Mouse (Mus musculus): ENCODE measurements at regions not wholly inside any gene's neighbourhood (a gene's known extent, or its start where the extent isn't known, plus 50 kb on each side); places are given as distances from the start of the nearest gene placed in this dataset.
"Not testable (repeated sequence)": the region's sequence is repeated elsewhere in the genome, so short reads cannot be mapped to it uniquely, and the experiment has no call there.

DNA sequence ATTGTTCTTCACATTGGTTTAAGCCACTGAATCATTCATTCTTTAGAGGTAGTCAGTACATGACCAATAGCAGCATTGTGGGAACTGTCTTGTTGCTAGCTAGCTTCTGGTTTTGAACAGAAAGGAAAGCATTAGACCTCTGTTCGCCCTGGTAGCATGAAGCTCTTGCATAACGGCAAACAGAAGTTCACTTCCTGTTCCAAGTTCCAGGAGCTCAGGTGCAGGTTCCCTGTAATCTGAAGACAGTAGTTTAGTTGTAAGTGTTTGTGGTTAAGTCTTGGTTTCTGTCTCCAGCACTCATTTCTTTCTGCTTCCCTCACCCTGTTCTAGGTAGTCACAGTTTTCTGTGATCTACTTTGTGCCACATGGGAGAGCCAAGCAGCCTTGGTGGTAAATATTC is 381.1 kb upstream of the Clnk start:
- no peaks in the 10 kb centered on the region for H3K9me3 ChIP-seq (ENCODE audit: control insufficient read depth, low read length)
- H3K27ac ChIP-seq (replicated peaks; ENCODE audit: low read depth, low read length) = no peak overlapping the region
- H3K4me3 ChIP-seq (ENCODE audit: low read depth, low read length) = no peak overlapping the region
- no peaks in the 10 kb centered on the region for H3K27me3 ChIP-seq (ENCODE audit: control insufficient read depth, insufficient read depth, low read length)
- ATAC-seq (ENCODE audit: insufficient number of reproducible peaks, low FRiP score, low TSS enrichment, low read depth) (no peak), DNase-seq (ENCODE audit: low spot score) (no peak)
- H3K36me3 ChIP-seq (ENCODE audit: control insufficient read depth, insufficient read depth, low read length) = no peaks in the 10 kb centered on the region
- no peak overlapping the region for H3K4me2 ChIP-seq (ENCODE audit: low read depth, severe bottlenecking)
- no peaks in the 10 kb centered on the region for H3K4me1 ChIP-seq (ENCODE audit: control insufficient read depth, insufficient read depth, low read length)
- H3K9ac ChIP-seq (ENCODE audit: low read length) = no peak overlapping the region
- WGBS = 93% methylated on average over 2 of the region's 2 CpGs

DNA sequence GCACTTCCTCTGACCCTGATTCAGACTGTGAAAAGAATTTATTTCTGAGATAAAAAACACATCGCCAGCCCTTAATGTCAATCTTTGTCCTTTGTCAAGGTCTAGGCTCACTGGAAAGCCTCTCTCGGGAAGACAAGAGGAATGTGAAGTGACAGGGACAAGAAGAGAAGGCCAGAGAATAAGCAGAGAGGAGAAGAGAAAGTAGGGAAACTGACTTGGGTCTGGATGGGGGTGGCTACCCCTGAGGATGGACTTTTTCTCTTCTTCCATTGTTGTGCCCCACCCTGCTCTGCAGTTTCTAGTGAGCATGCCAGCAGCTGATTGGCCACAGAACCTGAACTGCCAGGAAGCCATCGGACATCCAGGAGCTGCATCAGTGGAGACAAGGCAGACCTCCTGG is 375.6 kb upstream of the Clnk start:
- Histone ChIP-seq H3K27ac (replicated peaks; ENCODE audit: low read depth, low read length) (no peak overlapping the region), H3K9me3 (ENCODE audit: control insufficient read depth, low read length) (no peaks in the 10 kb centered on the region), H3K9ac (ENCODE audit: low read length) (no peak overlapping the region), H3K4me2 (ENCODE audit: low read depth, severe bottlenecking) (no peak overlapping the region), H3K27me3 (ENCODE audit: control insufficient read depth, insufficient read depth, low read length) (no peaks in the 10 kb centered on the region), H3K4me1 (ENCODE audit: control insufficient read depth, insufficient read depth, low read length) (no peaks in the 10 kb centered on the region), H3K4me3 (ENCODE audit: low read depth, low read length) (no peak overlapping the region), H3K36me3 (ENCODE audit: control insufficient read depth, insufficient read depth, low read length) (no peaks in the 10 kb centered on the region)
- no peak for DNase-seq (ENCODE audit: low spot score)
- no peak for ATAC-seq (ENCODE audit: insufficient number of reproducible peaks, low FRiP score, low TSS enrichment, low read depth)
- 80% methylated on average over 3 of the region's 3 CpGs for WGBS

DNA sequence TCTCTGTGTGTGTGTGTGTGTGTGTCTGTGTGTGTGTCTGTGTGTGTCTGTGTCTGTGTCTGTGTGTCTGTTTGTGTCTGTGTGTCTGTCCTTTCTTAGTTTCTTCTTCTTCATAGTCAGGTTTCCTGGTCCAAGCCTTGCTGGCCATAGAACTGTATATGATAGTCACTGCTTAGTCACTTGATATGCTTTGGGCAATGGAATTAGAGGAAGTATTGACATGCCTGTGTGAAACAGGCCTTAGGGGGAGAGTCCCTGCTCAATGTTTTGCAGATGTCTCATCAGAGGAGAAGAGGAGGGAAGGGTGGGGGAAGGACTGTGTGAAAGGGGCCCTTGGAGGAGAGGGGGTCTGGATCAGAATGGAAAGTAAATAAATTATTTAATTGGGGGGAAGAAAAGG is 374.4 kb upstream of the Clnk start:
- Histone ChIP-seq H3K9ac (ENCODE audit: low read length) (no peak overlapping the region), H3K9me3 (ENCODE audit: control insufficient read depth, low read length) (no peaks in the 10 kb centered on the region), H3K27ac (replicated peaks; ENCODE audit: low read depth, low read length) (no peak overlapping the region), H3K27me3 (ENCODE audit: control insufficient read depth, insufficient read depth, low read length) (no peaks in the 10 kb centered on the region), H3K36me3 (ENCODE audit: control insufficient read depth, insufficient read depth, low read length) (no peaks in the 10 kb centered on the region), H3K4me3 (ENCODE audit: low read depth, low read length) (no peak overlapping the region), H3K4me2 (ENCODE audit: low read depth, severe bottlenecking) (no peak overlapping the region), H3K4me1 (ENCODE audit: control insufficient read depth, insufficient read depth, low read length) (no peaks in the 10 kb centered on the region)
- ATAC-seq (ENCODE audit: insufficient number of reproducible peaks, low FRiP score, low TSS enrichment, low read depth) = no peak
- DNase-seq (ENCODE audit: low spot score) = no peak

DNA sequence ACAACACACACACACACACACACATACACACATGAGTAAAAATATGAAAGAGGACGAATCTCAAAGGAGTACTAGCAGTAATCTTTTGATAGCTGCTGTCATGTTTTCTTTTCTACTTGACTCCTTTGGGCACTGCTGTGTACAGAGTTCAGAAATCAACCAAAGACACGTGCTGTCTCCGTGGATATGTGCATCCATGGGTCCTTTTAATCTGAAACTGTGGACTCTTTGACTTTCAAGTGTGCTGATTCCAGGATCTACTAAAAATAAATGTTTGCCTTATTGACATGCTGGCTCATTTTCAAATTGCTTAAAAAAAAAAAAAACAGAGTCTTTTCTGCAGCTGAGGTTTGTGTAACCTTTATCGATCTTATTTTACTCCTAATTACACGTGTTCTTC is 343.1 kb upstream of the Clnk start:
- ATAC-seq (ENCODE audit: insufficient number of reproducible peaks, low FRiP score, low TSS enrichment, low read depth) (no peak), DNase-seq (ENCODE audit: low spot score) (no peak)
- no peak overlapping the region for H3K4me3 ChIP-seq (ENCODE audit: low read depth, low read length)
- 83% methylated on average over 5 of the region's 5 CpGs for WGBS
- H3K9me3 ChIP-seq (ENCODE audit: control insufficient read depth, low read length) = no peaks in the 10 kb centered on the region
- H3K9ac ChIP-seq (ENCODE audit: low read length) = no peak overlapping the region
- no peak overlapping the region for H3K4me2 ChIP-seq (ENCODE audit: low read depth, severe bottlenecking)
- H3K36me3 ChIP-seq (ENCODE audit: control insufficient read depth, insufficient read depth, low read length) = no peaks in the 10 kb centered on the region
- H3K27me3 ChIP-seq (ENCODE audit: control insufficient read depth, insufficient read depth, low read length) = no peaks in the 10 kb centered on the region
- H3K27ac ChIP-seq (replicated peaks; ENCODE audit: low read depth, low read length) = no peak overlapping the region
- no peaks in the 10 kb centered on the region for H3K4me1 ChIP-seq (ENCODE audit: control insufficient read depth, insufficient read depth, low read length)

DNA sequence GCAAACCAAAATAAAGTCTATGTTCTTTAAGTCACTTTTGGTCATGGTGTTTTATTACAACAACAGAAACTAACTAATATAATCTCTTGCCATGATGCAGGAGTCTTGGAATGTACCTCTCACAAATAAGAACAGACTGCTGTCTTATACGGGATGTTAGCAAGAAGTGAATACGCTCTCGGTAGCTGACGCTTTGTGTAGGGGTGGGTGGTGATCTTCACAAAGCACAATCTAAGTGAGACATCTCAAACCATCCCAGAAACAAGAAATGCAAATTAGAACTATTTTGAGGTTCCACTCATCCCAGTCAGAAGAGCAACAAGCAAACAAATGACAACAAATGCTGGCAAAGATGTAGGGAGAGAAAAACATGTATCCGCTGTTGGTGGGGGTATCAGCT is 339.7 kb upstream of the Clnk start:
- Histone ChIP-seq H3K9ac (ENCODE audit: low read length) (no peak overlapping the region), H3K9me3 (ENCODE audit: control insufficient read depth, low read length) (no peaks in the 10 kb centered on the region), H3K4me3 (ENCODE audit: low read depth, low read length) (no peak overlapping the region), H3K36me3 (ENCODE audit: control insufficient read depth, insufficient read depth, low read length) (no peaks in the 10 kb centered on the region), H3K27ac (replicated peaks; ENCODE audit: low read depth, low read length) (no peak overlapping the region), H3K4me1 (ENCODE audit: control insufficient read depth, insufficient read depth, low read length) (no peaks in the 10 kb centered on the region), H3K27me3 (ENCODE audit: control insufficient read depth, insufficient read depth, low read length) (no peaks in the 10 kb centered on the region), H3K4me2 (ENCODE audit: low read depth, severe bottlenecking) (no peak overlapping the region)
- no peak for DNase-seq (ENCODE audit: low spot score)
- 95% methylated on average over 5 of the region's 5 CpGs for WGBS
- ATAC-seq (ENCODE audit: insufficient number of reproducible peaks, low FRiP score, low TSS enrichment, low read depth) = no peak

DNA sequence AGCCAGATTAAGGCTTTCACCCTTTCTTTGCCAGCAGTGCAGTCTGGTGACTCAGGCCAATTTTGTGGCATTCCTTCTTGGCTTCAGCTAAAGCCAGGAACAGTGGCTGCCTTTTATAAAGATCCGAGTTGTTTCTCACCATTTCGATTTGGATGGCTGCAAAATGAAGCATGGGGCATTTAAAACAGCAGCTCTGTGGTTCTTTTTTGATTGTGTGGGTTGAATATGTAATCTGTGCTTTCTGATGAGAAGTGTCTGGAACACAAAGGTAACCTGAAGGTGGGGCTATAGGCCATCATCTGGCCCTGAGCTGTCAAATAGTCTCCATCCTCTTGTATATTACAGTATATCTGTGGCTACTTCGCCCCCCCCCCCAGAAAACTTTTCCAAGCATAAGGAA is 338.4 kb upstream of the Clnk start:
- 77% methylated on average over 3 of the region's 3 CpGs for WGBS
- H3K27ac ChIP-seq (replicated peaks; ENCODE audit: low read depth, low read length) = no peak overlapping the region
- no peaks in the 10 kb centered on the region for H3K36me3 ChIP-seq (ENCODE audit: control insufficient read depth, insufficient read depth, low read length)
- H3K4me2 ChIP-seq (ENCODE audit: low read depth, severe bottlenecking) = no peak overlapping the region
- DNase-seq (ENCODE audit: low spot score) = no peak
- H3K9ac ChIP-seq (ENCODE audit: low read length) = no peak overlapping the region
- no peak overlapping the region for H3K4me3 ChIP-seq (ENCODE audit: low read depth, low read length)
- H3K27me3 ChIP-seq (ENCODE audit: control insufficient read depth, insufficient read depth, low read length) = no peaks in the 10 kb centered on the region
- H3K4me1 ChIP-seq (ENCODE audit: control insufficient read depth, insufficient read depth, low read length) = no peaks in the 10 kb centered on the region
- no peaks in the 10 kb centered on the region for H3K9me3 ChIP-seq (ENCODE audit: control insufficient read depth, low read length)
- no peak for ATAC-seq (ENCODE audit: insufficient number of reproducible peaks, low FRiP score, low TSS enrichment, low read depth)

DNA sequence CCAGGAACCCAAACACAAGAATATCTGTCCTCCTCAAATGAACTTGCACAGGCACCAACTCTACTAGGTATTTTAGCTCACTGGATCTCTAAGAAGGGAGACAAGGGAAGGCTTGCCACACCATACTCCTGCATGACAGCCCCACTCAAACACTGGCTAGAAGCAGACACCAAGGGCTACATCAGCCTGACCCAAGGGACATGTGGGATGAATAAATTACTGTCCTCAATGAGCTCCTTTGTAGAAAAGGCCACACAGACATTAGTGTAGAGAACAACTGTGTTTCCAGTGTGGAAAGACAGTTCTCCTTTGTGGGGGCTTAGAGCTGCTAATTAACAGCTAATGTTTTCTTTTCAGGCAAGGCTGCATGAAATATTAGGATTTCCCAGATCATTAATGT is 335.9 kb upstream of the Clnk start:
- ATAC-seq (ENCODE audit: insufficient number of reproducible peaks, low FRiP score, low TSS enrichment, low read depth) (no peak), DNase-seq (ENCODE audit: low spot score) (no peak)
- no peak overlapping the region for H3K27ac ChIP-seq (replicated peaks; ENCODE audit: low read depth, low read length)
- H3K4me3 ChIP-seq (ENCODE audit: low read depth, low read length) = no peak overlapping the region
- H3K4me2 ChIP-seq (ENCODE audit: low read depth, severe bottlenecking) = no peak overlapping the region
- no peaks in the 10 kb centered on the region for H3K9me3 ChIP-seq (ENCODE audit: control insufficient read depth, low read length)
- H3K27me3 ChIP-seq (ENCODE audit: control insufficient read depth, insufficient read depth, low read length) = no peaks in the 10 kb centered on the region
- H3K4me1 ChIP-seq (ENCODE audit: control insufficient read depth, insufficient read depth, low read length) = no peaks in the 10 kb centered on the region
- no peaks in the 10 kb centered on the region for H3K36me3 ChIP-seq (ENCODE audit: control insufficient read depth, insufficient read depth, low read length)
- no peak overlapping the region for H3K9ac ChIP-seq (ENCODE audit: low read length)

DNA sequence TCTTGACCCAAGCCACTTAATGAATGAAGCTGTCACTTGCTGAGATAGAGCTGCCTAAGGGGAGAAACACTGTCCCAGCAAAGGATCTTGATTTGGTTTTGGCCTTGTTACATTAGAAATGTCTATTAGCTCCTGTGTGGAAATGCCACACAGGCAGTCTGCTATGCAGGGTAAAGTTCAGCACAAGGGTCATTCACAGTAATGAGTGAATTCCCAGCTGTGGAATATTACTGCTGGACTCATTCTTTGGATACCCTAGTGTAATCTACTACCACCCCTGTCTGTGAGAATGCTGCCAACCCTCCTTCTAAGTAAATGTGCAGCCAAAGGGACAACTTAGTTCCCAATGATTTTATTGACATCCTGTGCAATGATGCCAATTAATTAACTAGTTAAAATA is 322.2 kb upstream of the Clnk start:
- Histone ChIP-seq H3K9me3 (ENCODE audit: control insufficient read depth, low read length) (no peaks in the 10 kb centered on the region), H3K36me3 (ENCODE audit: control insufficient read depth, insufficient read depth, low read length) (no peaks in the 10 kb centered on the region), H3K4me3 (ENCODE audit: low read depth, low read length) (no peak overlapping the region), H3K27ac (replicated peaks; ENCODE audit: low read depth, low read length) (no peak overlapping the region), H3K4me1 (ENCODE audit: control insufficient read depth, insufficient read depth, low read length) (no peaks in the 10 kb centered on the region), H3K9ac (ENCODE audit: low read length) (no peak overlapping the region), H3K27me3 (ENCODE audit: control insufficient read depth, insufficient read depth, low read length) (no peaks in the 10 kb centered on the region), H3K4me2 (ENCODE audit: low read depth, severe bottlenecking) (no peak overlapping the region)
- ATAC-seq (ENCODE audit: insufficient number of reproducible peaks, low FRiP score, low TSS enrichment, low read depth) = no peak
- DNase-seq (ENCODE audit: low spot score) = no peak

DNA sequence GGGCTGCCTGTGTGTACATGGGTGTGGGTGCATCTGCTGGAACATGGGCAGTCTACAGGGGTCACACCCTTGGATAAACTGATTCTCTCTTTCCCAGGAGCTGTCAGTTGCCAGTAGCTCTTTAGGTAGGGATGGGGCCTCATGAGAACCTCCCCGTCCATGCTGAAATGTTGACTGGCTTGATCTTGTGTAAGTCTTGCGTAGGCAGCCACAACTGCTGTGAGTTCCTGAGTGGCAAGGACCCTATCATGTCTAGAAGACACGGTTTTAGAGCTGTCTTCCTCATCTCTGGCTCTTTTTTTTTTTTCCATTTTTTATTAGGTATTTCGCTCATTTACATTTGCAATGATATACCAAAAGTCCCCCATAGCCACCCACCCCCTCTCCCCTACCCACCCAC is 314.5 kb upstream of the Clnk start:
- not testable (repeated sequence) for H3K36me3 ChIP-seq (ENCODE audit: control insufficient read depth, insufficient read depth, low read length); H3K9ac ChIP-seq (ENCODE audit: low read length); H3K4me2 ChIP-seq (ENCODE audit: low read depth, severe bottlenecking); H3K4me3 ChIP-seq (ENCODE audit: low read depth, low read length); H3K9me3 ChIP-seq (ENCODE audit: control insufficient read depth, low read length); H3K27me3 ChIP-seq (ENCODE audit: control insufficient read depth, insufficient read depth, low read length); DNase-seq (ENCODE audit: low spot score); ATAC-seq (ENCODE audit: insufficient number of reproducible peaks, low FRiP score, low TSS enrichment, low read depth); H3K4me1 ChIP-seq (ENCODE audit: control insufficient read depth, insufficient read depth, low read length); H3K27ac ChIP-seq (replicated peaks; ENCODE audit: low read depth, low read length)
- 100% methylated on average over 2 of the region's 4 CpGs for WGBS
